Comparison of ENCODE assay signal across 8 mouse cellular contexts in the genomic region with DNA sequence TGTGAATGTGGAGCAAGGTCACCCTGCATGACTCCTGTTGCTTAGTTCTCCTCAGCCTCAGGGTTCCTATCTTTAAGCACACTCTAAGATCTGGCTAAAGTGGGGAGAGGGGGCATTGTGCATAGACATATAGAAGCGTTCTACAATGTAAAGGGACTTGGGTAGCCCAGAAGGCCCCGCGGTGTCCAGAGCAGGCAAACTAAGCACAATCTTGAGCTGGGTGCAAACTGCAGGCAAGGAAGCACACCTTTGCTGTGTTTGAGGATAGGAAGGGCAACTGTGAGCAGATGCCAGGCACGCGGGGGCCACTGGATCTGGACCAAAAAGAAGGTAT. TPM values are rescaled to one million over a fixed set of nuclear protein-coding genes. Genes with fewer than 3 reads are reported as not detected.
DNase-seq lines count a peak whose midpoint lies in the region; ATAC-seq lines count a peak whose summit lies in the region.

No protein-coding gene starts in this region.

- peaks cover 14% of the 10 kb centered on the region for H3K4me1 ChIP-seq in megakaryocyte, embryonic 14.5 days
- H3K4me1 ChIP-seq in limb, embryonic 12.5 days (replicated peaks): peaks cover 8% of the 10 kb centered on the region; the same call in 1 of the 2 replicates
- 0 out of 2 replicates have a peak, but pooled peaks cover 14% of the 10 kb centered on the region for H3K4me1 ChIP-seq in stomach, embryonic 15.5 days

- DNase-seq in cerebellum, adult 9-10 months: peak; percentile 26
- DNase-seq in cerebellum, postnatal 25 days: no peak
- DNase-seq in gastrocnemius, postnatal 36 days: no peak
- no peak for DNase-seq in yolk sac, embryonic 10.5 days (ENCODE audit: low spot score)

- ATAC-seq in megakaryocyte, adult 5-6 weeks (ENCODE audit: poor library complexity, severe bottlenecking): no peak
- ATAC-seq in limb, embryonic 12.5 days (ENCODE audit: insufficient number of reproducible peaks, insufficient read depth, low FRiP score, low TSS enrichment, low read depth): no peak
- peak; percentile 32; the same call in 1 of the 2 replicates for ATAC-seq in stomach, embryonic 15.5 days (ENCODE audit: insufficient read depth, low FRiP score, low read depth)

- peaks cover 15% of the 10 kb centered on the region for H3K9me3 ChIP-seq in megakaryocyte, embryonic 14.5 days
- no peaks in the 10 kb centered on the region for H3K9me3 ChIP-seq in limb, embryonic 12.5 days
- H3K9me3 ChIP-seq in stomach, embryonic 15.5 days: no peaks in the 10 kb centered on the region

- H3K36me3 ChIP-seq in megakaryocyte, embryonic 14.5 days (replicated peaks; ENCODE audit: low read length): no peaks in the 10 kb centered on the region
- peaks cover 20% of the 10 kb centered on the region for H3K36me3 ChIP-seq in limb, embryonic 12.5 days
- 0 out of 2 replicates have a peak, but pooled peaks cover under 1% of the 10 kb centered on the region for H3K36me3 ChIP-seq in stomach, embryonic 15.5 days

- H3K27me3 ChIP-seq in megakaryocyte, embryonic 14.5 days (replicated peaks): peaks cover 75% of the 10 kb centered on the region
- peaks cover 10% of the 10 kb centered on the region; the same call in 1 of the 2 replicates for H3K27me3 ChIP-seq in limb, embryonic 12.5 days
- H3K27me3 ChIP-seq in stomach, embryonic 15.5 days (replicated peaks): no peaks in the 10 kb centered on the region

- H3K27ac ChIP-seq in limb, embryonic 12.5 days: peak overlapping the region; percentile 76
- peak overlapping the region; percentile 66 for H3K27ac ChIP-seq in stomach, embryonic 15.5 days

- peak overlapping the region; percentile 85 for H3K4me3 ChIP-seq in megakaryocyte, embryonic 14.5 days (replicated peaks)
- peak overlapping the region; percentile 80 for H3K4me3 ChIP-seq in limb, embryonic 12.5 days (replicated peaks)
- H3K4me3 ChIP-seq in stomach, embryonic 15.5 days (replicated peaks): peak overlapping the region; percentile 80

- 8% methylated on average over 5 of the region's 5 CpGs for WGBS in limb, embryonic 12.5 days
- WGBS in stomach, embryonic 15.5 days: 9% methylated on average over 5 of the region's 5 CpGs

- intact Hi-C loops in gastrocnemius, postnatal 36 days (cut with DNase I): no loop called here

- H3K9ac ChIP-seq in limb, embryonic 12.5 days (replicated peaks): peak overlapping the region; percentile 89
- H3K9ac ChIP-seq in stomach, embryonic 15.5 days: peak overlapping the region; percentile 69

- peak overlapping the region; percentile 90 for H3K4me2 ChIP-seq in limb, embryonic 12.5 days
- peak overlapping the region; percentile 96 for H3K4me2 ChIP-seq in stomach, embryonic 15.5 days

RNA-seq across cellular contexts. Expression of gene Ppp1r26, which starts 0.5 kb away (rescaled TPM):
- not detected in 2 replicates for polyA plus RNA-seq in megakaryocyte, embryonic 14.5 days (2012; ENCODE audit: insufficient read depth, low replicate concordance)
- total RNA-seq in megakaryocyte, adult 5-6 weeks (2015): 0.21 and 0.29 TPM in 2 replicates
- total RNA-seq in megakaryocyte, adult 5-6 weeks (2017): 0.37 and 0.40 TPM in 2 replicates
- polyA plus RNA-seq in limb, embryonic 12.5 days (2016; fragmentation: Nextera tagmentation; extraction: Ambion mirVana): 8.6 and 8.8 TPM in 2 replicates
- 4.4 TPM in 2 replicates for polyA plus RNA-seq in stomach, embryonic 15.5 days (2015; fragmentation: Nextera tagmentation; extraction: Ambion mirVana)
- 1 to 10 TPM; 1.6 to 2.0 TPM for total RNA-seq in gastrocnemius, postnatal 36 days (2021)

RNA-seq across cellular contexts. Expression of gene 1700007K13Rik, which starts 20.0 kb away (rescaled TPM):
- 7.8 and 12.3 TPM in 2 replicates for polyA plus RNA-seq in megakaryocyte, embryonic 14.5 days (2012; ENCODE audit: insufficient read depth, low replicate concordance)
- not detected in 2 replicates for total RNA-seq in megakaryocyte, adult 5-6 weeks (2015)
- total RNA-seq in megakaryocyte, adult 5-6 weeks (2017): not detected in 2 replicates
- polyA plus RNA-seq in limb, embryonic 12.5 days (2016; fragmentation: Nextera tagmentation; extraction: Ambion mirVana): 0.70 and 0.73 TPM in 2 replicates
- 0.72 and 0.85 TPM in 2 replicates for polyA plus RNA-seq in stomach, embryonic 15.5 days (2015; fragmentation: Nextera tagmentation; extraction: Ambion mirVana)
- not detected for total RNA-seq in gastrocnemius, postnatal 36 days (2021)

RNA-seq across cellular contexts. Expression of gene Mrps2, which starts 21.7 kb away (rescaled TPM):
- 16.4 and 20.2 TPM in 2 replicates for polyA plus RNA-seq in megakaryocyte, embryonic 14.5 days (2012; ENCODE audit: insufficient read depth, low replicate concordance)
- total RNA-seq in megakaryocyte, adult 5-6 weeks (2015): 29.0 and 29.3 TPM in 2 replicates
- total RNA-seq in megakaryocyte, adult 5-6 weeks (2017): 15.7 and 16.7 TPM in 2 replicates
- polyA plus RNA-seq in limb, embryonic 12.5 days (2016; fragmentation: Nextera tagmentation; extraction: Ambion mirVana): 58.7 and 66.4 TPM in 2 replicates
- 51.8 and 54.6 TPM in 2 replicates for polyA plus RNA-seq in stomach, embryonic 15.5 days (2015; fragmentation: Nextera tagmentation; extraction: Ambion mirVana)
- total RNA-seq in gastrocnemius, postnatal 36 days (2021): 10 to 100 TPM; 21.4 to 24.8 TPM

RNA-seq across cellular contexts. Expression of gene Gbgt1, which starts 50.5 kb away (rescaled TPM):
- 0.85 TPM in 1 of 2 replicates, not detected in the other for polyA plus RNA-seq in megakaryocyte, embryonic 14.5 days (2012; ENCODE audit: insufficient read depth, low replicate concordance)
- total RNA-seq in megakaryocyte, adult 5-6 weeks (2015): not detected in 2 replicates
- total RNA-seq in megakaryocyte, adult 5-6 weeks (2017): 0.48 TPM in 1 of 2 replicates, not detected in the other
- polyA plus RNA-seq in limb, embryonic 12.5 days (2016; fragmentation: Nextera tagmentation; extraction: Ambion mirVana): 0.25 TPM in 1 of 2 replicates, not detected in the other
- 2.7 and 3.2 TPM in 2 replicates for polyA plus RNA-seq in stomach, embryonic 15.5 days (2015; fragmentation: Nextera tagmentation; extraction: Ambion mirVana)
- 1 to 10 TPM in 1 of 2 experiments, under 1 TPM in 1; 0.79 to 1.2 TPM for total RNA-seq in gastrocnemius, postnatal 36 days (2021)

RNA-seq across cellular contexts. Expression of gene Gm10134, which starts 59.7 kb away (rescaled TPM):
- not detected in 2 replicates for polyA plus RNA-seq in megakaryocyte, embryonic 14.5 days (2012; ENCODE audit: insufficient read depth, low replicate concordance)
- total RNA-seq in megakaryocyte, adult 5-6 weeks (2015): not detected in 2 replicates
- total RNA-seq in megakaryocyte, adult 5-6 weeks (2017): not detected in 2 replicates
- polyA plus RNA-seq in limb, embryonic 12.5 days (2016; fragmentation: Nextera tagmentation; extraction: Ambion mirVana): 0.69 and 0.89 TPM in 2 replicates
- 8.5 and 8.8 TPM in 2 replicates for polyA plus RNA-seq in stomach, embryonic 15.5 days (2015; fragmentation: Nextera tagmentation; extraction: Ambion mirVana)
- not detected for total RNA-seq in gastrocnemius, postnatal 36 days (2021)
